Mouse (Mus musculus) layer of hippocampus, adult 9-11 months (tissue): Measurements from ENCODE around the gene Strip2.

Source experiments
- DNase-seq: peaks from one replicate; pipeline ENCODE4 v3.0.0; 2022

Gene Strip2

DNA sequence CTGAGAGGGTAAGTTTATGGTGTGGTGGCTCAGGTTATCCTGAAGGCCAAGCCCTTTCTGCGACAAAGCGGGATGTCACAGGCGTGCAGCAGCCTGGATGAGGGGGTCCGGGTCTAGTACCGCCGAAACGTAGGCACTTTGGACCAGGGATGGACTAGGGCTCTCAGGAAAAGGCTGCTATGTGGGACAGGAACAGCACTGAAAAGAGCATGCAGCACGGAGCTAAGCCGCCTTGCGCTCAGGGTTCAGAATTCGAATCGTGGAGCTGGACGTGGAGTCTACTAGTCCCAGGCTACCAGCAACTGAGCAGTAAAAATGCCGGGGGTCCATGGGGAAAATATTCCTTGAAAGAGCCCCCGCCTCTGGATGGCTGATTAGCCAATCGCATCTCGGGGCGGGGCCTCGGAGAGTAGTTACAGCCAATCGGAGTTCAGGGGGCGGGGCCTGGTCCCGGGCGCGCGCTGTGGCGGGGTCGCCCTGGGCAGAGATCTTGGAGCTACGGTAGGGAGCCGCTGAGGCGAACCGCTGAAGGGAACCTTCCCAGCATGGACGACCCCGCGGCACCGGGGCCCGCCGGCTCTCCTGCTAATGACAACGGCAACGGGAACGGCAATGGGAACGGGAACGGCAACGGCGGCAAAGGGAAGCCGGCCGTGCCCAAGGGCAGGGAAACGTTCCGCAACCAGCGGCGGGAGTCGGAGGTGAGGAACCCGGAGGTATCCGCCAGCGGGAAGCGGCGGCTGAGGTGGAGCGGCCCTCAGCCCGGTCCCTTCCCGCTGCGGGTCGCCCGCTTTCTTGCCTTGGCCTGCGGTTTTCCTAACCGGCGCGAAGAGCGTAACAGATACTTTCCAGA, at the start of gene Strip2:
Gene Strip2 (plus strand): TSS at position 483 of the 853 bp plus-strand sequence.
- peak; percentile 86 for DNase-seq

DNA sequence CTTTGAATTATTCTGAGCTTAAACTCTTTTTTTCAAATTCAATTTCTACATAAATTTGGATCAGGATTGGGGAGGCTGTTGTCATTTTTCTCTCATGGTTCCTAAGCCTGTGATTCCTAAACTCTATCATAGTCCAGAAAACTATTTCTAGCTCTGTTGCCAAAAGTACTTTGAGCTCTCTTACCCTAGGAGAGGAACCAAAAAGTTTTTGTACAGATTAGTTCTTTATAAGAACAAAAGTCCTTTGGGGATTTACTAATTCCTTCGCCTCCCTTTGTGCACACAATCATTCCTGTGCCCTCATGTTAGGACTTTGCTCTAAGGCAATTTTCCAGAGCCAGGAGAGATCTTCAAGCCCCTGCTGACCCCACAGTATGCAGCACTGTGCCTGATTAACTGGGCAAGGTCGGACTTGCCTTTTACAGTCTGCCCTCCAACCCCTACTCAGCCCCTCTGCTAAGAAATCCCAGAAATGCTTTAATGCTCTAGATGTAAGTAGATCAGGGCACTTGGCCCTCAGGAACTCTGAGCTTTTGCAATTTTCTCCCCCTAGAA, 48.4 kb upstream of the Strip2 start:
- no peak for DNase-seq

DNA sequence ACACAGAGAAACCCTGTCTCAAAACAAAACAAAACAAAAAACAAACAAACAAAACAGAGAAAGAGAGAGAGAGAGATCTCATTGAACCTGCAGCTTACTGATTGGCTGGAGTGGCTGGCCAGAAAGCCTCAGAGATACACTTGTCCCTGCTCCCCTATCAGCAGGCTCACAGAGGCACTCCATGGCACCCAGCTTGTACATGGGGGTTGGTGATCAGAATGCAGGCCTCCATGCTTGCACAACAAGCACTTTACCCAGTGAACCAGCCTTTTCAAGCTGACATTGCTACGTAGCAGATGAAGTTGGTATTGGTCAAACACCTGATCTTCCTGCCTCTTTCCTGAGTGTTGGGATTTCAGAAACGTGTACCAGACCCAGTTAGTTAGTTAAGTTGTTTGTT, 43.2 kb upstream of the Strip2 start:
- no peak for DNase-seq

DNA sequence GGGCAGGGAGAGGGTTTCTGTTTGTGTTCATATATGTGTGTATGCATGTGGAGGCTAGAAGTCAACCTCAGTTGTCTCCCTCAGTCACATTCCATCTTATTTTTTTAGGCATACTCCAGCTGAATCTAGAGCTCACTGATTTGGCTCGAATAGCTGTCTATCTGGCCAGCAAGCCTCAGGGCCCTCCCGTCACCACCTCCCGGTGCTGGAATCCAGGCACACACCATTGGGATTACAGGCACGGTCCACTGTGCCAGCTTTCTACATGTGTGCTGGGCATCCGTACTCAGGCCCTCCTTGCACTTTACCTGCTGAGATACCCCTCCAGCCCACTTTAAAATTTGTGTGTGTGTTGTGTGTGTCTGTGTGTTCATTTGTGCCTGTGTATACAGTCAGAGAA, 41.2 kb upstream of the Strip2 start:
- DNase-seq: no peak

DNA sequence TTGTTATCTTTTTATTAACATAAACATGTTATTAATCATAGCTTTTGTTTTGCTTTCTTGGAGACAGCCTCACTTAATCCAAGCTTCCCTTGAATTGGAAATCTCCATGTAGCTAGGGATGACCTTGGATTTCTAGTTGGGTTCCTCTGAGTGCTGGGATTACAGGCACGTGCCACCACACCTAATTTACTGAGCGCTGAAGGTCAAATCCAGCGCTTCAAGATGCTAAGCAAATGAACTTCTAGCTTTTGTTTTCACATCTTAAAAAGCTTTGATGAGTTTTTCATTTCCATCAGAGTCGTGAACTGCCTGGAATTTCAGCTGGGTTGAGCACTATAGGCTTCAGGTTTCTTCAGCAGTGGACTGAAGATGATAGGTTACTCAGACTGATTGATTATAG, 40.0 kb upstream of the Strip2 start:
- DNase-seq: no peak

DNA sequence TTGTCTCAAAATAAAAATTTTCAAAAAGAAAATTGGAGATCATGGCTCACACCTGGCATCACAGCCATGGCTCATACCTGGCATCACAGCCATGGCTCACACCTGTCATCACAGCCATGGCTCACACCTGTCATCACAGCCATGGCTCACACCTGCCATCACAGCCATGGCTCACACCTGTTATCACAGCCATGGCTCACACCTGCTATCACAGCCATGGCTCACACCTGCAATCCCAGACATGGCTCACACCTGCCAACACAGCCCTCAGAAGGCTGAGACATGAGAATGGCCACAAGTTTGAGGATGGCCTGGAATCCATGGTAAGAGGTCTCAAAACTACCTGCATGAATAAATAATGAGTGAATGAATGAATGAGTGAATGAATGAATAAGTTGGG, 37.2 kb upstream of the Strip2 start:
- DNase-seq: no peak

DNA sequence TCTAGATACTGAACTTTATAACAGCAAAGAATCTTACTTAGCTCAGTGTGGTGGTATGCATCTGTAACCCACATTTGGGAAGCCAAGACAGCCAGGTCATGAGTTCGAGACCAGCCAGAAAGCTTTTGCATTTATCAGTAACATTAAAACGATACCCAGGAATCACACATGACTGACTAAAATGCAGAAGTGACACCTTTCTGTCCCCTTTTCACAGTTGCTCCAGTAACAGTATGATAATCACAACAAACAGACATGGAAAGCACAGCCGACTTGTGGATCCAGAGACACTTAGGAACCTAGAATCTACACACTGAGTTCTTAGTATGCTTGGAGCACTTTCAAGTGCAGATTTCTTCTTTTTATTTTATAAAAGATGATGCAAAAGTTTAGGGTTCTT, 36.0 kb upstream of the Strip2 start:
- DNase-seq: no peak

DNA sequence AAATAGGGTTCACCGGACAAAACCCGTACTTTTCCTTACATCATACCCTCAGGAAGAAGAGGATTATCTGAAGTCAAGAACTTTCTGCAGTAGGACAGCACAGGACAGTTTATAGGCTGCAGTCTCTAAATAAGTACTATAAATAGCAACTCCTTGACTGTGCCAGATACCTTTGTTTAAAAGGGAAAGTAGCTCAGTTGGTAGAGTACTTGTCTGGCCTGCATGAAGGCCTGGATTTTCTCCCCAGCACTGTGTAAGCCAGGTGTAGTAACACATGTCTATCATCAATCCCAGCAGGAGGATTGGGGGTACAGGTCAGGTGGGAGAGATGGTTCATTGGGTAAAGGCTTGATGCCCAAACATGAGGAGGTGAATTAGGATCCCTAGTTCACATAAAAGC, 34.9 kb upstream of the Strip2 start:
- DNase-seq: no peak

DNA sequence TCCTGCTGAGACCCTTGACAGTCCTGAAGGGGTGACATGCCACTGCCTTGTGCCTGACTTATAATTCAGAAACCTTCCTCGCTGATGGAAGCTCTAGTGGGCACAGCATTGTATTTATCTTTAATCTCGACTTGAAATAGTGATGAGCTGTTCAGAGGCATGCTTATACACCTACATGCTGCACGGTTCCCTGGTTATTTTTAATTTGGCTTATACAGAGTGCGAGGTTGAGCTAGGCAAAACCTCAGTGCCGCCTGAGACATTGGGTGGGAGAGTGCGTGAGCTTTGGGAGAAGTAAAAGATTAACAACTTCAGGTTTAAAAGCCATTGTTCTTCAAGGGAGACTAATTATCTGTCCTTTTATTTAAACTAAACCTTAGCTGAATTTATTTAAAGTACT, 33.9 kb upstream of the Strip2 start:
- no peak for DNase-seq

DNA sequence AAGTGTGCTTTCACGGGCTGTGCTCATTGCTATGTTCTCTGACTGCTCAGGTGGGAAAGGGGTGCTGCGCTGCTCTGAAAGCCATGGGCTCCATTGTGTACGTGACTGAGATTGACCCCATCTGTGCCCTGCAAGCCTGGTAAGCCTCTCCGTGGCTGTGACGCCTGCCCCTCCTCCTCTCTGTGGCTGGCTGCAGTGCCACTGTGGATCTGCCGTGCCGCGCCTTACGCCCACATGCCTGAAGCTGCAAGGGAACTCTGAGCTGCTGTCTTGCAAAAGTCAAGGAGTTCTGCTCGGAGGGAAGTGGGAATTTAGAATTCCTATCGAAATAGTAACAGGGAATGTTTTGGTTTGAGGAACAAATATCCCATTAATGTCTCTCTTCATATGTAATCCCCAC, 25.7 kb upstream of the Strip2 start:
- DNase-seq: peak; percentile 61

DNA sequence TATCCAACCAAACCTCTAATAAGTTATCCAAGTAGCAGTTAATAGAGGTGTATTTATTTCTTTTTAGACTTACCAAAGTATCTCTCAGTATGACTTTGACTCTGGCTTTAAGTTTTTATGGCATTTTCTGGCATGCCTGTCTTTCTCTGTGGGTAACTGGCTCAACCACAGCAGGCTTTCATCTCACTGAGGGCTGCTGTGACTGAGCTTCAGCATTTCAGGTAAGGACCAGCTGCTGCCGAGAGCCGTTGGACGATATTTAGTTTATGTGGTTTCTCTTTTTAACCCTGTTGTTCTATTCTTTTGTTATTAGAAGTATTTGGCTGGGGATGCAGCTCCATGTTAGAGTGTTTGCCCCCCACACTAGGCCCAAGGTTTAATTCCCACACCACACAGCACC, 19.8 kb upstream of the Strip2 start:
- no peak for DNase-seq

DNA sequence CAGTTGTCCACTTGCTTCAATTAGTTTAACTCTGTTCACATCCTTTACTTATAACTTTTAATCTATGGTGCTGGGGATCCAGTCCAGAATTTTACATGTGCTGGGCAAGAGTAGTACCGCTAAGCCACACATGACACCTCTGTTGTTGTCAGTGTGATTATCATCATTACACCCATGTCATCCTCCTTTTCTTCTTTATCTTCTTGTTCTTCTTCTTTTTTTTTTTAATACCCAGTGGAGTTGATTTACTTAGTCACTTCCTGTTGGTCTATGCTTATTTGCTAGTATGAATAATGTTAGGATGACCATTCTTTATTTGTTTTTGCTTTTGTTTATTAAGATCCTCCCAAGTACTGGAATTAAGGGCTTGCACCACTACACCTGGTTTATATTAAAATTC, 15.4 kb upstream of the Strip2 start:
- no peak for DNase-seq

DNA sequence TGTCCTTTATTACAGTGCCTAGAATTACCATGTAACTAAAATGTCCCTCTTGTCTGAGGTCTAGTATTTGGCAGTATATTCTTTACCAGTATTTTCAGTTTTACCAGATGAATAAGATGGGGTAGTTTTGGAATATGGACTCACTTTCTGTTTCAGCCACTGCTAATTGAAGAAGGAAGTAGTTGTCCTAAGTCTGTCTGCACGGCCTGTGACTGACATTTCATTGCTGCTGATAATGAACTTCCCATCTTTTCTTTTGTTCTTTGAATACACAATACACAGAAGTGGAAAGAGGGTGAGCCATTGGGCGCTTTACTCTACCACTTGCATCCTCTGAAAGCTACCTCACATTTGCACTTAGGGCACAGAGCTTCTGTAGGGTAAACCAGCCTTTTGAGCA, 14.6 kb upstream of the Strip2 start:
- DNase-seq: no peak

DNA sequence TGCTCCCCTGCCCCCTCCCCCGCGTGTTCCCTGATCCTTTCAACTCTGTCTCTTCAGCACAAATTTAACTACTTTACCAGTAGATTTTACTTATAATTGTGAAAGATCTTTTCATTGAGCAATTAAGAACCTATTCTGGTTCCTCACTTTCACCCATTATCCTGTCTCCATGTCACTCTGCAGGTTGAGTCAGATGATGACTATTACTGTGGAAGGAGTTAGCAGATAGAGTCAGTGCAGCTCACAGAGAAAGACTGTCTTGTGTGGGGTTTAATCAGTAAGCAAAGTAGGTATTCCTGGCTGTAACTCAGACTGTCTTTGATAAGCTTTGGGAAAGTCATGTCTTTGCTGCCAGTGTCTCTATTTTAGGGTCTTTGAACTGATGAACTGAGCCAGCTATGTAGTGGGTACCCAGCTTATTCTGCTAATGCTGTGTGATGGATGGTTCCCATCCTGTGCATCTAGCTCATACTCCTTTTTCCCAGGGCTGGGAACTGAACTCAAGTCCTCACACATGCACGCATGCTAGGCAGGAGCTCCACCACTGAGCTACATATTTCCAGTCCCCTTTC, 13.4 kb upstream of the Strip2 start:
- no peak for DNase-seq

DNA sequence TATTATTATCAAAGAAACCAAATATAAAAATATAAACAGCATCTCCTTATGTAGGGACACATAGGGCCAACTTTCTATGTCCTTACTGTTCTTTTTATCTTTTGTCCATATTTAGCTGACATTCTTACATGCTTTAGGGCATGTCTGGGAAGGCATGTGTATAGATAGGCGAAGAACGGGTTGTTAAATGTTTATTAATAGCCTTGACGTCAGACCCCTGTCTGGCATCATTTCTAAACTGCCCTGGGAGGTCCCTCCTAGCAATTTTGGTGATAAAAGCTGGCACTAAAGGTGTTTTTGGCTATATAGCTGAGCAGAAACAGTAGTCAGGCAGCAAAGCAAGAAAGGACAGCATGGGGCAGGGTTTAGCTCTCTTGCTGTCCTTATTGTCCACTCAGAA, 12.5 kb upstream of the Strip2 start:
- no peak for DNase-seq

DNA sequence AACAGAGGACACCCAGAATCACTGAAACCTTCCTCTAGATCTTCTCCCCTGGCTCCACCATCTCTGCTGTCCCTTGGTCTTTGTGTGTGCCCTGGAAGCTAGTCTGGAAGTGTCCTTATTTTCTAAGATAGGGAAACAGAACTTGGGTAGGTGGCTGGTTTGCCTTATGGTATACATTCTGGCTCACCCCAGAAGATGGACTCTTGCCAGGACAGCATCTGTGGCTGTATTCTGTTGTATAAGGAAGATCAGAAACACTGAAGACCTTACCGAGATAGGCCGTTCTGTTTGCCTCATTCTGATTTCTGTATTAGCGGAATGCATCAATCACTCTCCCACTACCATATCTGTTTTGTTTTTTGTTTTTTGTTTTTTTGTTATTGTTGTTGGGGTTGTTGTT, 6.2 kb upstream of the Strip2 start:
- no peak for DNase-seq

DNA sequence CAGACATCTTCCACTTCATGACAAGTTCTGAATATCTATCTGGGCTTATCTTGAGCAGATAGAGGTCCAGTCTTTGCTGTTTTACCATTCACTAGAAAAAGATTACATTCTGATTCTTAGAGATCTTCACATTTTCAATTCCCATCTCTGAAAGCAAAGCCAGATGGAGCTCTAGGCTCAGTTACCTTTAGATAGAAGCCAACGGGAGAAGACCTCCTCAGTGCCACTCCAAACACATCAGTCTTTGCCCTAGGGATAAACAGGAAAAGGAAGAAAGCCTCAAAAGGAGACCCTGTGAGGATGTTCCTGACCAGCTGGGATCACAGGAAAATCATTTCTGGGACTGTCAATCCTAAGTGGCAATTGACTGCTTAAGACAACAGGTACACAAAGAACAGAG, 3.1 kb upstream of the Strip2 start:
- no peak for DNase-seq

DNA sequence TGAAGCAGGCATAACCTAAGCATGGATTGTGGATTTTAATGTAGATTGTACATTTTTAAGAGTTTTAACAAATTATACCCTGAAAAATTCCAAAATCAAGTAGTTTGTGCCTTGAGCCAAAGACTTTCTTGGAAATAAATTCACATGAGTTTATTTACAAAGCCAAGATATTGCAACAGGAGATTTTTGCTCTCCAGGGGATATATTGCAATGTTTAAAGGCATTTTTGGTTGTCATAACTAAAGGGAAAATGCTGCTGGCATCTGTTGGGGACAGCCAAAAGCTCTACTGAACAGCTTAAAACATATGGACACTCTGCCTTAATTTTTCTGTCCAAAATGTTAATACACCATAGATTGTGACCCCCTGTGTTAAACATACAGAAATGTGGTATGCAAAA, 2.7 kb upstream of the Strip2 start:
- no peak for DNase-seq

DNA sequence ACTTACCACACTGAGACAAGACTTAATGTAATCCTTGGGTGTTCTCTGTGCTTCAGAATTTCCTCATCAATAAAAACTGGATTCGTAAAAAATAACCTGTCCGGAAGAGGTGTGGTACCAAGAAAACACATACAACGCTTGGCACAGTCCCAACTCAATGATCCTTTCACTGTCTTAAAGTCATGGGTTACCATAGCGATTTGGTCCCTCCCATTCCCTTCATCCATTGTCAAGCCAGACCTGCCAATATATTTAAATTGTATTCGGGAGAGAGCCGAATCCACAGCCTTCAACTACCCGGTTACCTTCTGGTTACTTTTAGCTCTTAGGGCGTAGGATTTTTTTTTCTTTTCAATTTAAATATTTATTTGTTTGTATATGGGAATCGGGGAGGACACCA, 976 bp upstream of the Strip2 start:
- DNase-seq: no peak

DNA sequence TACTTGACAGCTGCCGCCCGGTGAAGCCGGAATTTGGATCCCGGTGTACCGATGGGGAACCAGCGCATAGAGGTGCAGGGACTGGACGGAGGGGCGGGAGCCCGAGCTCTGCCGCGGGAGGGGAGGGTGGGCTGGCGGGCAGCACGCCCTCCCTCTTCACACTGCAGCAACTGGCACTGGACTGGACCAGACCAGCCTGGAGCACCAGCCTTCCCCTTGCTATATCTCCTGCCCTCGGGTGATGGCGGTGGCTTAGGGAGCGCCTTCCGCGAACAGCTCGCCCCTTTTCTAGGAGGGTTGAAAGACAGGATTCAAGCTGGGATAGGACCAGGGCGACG, 540 bp downstream of the Strip2 start:
- no peak for DNase-seq

DNA sequence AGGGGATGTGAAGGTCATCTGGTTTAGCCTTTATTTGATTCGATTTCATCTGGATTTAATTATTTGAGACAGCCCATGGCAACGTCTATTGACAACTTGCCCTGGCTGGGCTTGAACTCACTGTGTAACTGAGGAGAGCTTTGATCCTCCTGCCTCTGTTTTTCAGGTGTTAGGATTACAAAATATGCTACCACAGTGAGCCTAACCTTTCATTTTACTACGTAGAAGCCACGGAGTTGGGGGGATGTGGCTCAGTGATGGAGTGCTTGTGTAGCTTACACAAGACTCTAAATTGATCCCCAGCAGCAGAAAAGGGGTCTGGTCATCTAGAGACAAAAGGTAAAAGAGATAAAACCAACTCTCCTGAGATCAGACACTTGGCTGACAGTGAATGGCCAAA, 1.1 kb downstream of the Strip2 start:
- DNase-seq: no peak

DNA sequence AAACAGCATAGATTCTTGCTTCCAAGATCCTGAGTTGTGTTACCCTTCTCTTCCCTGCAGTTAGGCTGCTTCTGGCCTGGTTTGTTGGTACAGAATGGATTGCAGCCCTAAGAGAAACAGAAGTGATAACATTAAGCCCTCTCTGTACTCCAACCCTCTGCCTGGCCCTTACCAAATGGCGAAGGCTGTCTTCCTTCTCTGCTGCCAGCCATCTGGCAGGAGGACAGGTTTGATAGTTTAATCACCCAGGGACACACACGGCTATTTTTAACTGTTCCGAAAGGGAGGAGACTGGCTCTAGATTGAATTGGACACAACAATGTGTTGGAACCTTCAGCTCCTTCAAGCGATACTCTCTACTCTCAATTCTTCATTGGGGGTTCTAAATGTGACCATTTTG, 6.7 kb downstream of the Strip2 start:
- no peak for DNase-seq

DNA sequence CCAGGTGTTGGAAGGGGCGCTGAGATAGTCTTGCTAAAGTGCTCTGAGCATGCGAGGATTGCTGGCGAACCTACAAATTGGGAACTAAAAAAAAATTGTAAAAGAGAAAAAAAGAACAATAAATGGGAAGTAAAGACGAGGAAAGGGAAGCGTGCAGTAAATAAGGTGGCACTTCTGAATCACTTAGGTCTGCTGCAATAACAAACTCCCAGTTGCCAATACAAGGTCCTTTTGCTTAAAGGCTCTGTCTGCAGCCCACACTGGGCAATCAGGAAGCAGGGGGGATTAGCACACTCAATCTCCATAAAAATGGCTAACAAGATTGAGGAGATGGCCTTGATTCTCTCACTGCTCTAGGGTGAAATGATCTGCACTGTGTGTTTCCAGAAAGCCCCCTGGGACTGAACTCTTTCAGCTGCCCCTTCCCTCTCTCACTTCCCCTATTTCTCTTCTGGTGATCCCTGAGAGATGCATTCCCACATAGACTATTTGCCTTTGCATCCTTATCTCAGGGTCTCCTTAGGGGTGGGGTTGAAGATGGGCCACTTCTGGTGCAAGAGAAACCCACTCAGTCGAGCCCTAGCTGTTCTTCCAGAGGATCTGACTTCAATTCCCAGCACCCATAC, 8.9 kb downstream of the Strip2 start:
- no peak for DNase-seq

DNA sequence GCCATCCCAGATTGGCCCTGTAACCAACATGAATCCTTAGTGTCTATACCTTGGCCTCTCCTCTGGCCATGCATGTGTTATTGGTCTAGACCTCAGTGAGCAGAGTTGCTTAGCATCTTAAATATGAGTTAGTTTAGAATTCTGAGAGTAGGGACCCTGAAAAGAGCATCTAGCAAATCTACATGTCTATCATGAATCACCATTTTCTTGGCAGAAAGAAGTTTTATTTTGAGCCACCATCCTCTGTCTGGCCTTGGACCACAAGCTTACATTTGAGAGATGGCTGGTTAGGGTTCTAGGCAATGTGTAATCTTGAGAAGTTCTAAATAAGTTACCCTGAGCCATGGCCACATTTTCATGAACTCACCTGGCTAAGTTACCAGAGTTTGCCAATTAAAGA, 13.3 kb downstream of the Strip2 start:
- no peak for DNase-seq
